Mouse (Mus musculus) skeletal muscle tissue, adult 2 months (tissue): ENCODE measurements around the gene Slc17a9.

Source experiments
- DNase-seq: peaks from one replicate; pipeline ENCODE4 v3.0.0-alpha.2; 2012; ENCODE audit warnings: low read depth, low spot score

Gene Slc17a9

DNA sequence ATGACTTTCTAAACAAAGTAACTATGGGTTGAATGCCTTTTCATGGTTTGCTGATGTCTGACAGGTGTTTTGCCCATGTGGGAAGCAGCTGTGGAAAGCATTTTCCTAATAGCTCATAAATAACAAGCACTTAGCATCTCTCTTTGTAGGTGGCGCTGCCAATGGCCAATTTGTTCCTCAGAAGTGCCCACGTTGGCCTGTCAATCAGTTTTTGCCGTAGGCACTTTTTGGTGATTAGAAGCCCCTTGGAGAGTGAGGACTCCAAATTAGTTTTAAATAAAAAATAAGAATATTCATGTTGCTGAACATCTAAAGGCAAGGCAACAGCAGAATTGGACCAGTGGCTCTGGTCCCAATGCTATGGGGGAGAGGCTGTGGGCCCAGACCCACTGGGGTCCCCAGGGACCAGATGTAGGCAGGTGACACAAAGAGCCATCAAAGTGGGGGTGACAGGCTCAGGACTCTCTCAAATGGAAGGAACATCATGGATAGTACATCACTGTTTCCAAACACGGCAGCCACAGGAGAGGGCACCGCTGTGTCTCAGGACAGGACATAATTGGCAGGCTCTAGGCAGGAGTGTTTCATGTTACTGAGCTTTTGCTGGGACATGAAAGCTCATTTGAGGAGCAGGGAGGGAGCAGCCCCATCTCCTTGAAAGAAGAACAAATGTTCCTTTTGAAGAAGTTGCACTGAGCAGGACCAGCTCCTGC lies 30.1 kb downstream of the Slc17a9 start:
- DNase-seq, result no peak

DNA sequence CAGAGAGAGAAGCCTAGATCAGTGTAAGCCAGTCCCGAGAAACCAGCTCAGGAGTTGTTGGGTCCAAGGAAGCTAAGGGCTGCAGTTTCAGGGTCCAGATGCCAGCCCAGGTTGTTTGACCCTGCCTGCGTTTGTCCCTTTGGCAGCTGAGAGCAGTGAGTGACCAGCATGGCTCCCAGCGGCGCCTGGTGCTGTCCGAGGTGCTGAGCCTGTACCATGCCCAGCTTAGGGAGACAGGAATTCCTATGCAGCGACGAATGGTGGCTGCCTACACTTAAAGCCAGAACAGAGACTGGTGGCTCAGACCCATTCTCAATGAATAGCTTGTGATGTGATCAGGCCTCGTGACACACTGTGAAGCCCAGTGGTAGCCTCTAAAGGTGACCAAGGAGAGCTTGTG lies 30.8 kb downstream of the Slc17a9 start:
- DNase-seq, result no peak

DNA sequence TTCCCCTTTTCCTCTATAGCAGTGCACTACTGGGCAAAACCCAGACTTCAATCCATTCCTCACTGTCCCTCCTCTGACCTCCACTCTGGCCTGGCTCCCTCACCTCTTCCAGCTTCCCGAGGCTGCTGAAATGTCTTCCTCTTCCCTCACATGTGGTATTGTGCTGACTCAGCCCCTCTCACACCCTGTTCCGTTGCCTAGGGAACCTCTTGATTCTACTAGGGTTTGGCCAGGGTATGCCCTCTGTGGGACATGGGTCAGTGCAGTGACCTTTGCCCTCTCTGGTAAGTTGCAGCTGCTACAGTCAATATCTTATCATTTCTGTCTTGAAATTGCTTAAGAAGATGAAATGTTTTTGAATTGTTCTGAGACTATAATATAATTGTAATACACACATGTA lies 31.7 kb downstream of the Slc17a9 start:
- no peak for DNase-seq

DNA sequence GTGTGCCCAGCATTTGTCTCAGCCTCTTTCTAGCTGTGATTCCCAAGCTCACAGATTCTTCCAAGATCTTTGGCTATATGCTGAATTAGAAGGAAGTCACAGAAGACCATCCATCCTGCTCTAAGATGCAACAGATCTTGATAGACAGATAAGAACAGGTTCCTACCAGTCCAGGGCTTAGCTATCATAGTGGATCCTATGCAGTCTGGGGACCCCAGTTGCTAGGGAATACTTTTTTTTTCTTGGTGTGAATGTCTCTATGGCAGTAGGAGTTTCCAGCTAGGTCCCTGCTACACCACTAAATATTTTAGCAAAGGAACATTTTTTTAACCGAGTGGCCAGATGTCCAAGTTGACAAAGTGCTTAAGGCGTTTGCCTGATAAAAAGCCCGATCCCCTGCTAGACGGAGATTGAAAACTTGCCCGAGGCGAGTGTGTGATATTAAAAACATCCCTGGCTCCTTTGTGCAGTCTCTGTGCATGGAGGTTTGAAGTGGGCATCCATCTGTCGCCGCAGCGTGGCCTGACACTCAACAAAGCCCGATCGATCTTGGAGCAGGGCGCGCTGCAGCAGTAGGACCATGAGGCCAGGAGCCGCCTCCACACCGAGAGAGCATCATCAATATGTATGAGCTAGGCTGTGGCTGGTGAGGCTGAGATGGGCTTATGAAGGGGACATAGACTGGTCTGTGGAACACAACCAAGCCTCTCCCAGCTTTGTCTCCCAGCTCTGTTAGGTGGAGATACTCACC lies 33.6 kb downstream of the Slc17a9 start:
- no peak for DNase-seq

DNA sequence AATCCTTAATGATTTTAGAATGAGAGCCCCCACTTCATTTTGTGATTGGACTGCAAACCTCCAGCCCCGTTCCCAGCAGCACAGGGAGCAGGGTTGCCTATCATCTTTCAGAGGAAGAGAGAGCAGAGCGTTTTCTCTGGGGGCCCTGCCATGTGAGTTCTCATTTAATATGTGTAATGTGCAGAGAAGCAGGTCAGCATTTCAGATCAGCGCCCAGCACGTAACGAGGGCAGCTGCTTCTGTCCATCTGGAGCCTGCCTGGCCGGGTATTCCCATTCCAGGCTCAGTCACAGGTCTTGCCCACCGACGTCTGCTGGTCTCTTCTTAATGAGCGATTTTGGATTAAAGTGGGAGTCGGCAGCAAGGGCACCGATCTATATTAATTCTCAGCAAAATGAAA lies 39.9 kb downstream of the Slc17a9 start:
- peak; percentile 17 for DNase-seq

DNA sequence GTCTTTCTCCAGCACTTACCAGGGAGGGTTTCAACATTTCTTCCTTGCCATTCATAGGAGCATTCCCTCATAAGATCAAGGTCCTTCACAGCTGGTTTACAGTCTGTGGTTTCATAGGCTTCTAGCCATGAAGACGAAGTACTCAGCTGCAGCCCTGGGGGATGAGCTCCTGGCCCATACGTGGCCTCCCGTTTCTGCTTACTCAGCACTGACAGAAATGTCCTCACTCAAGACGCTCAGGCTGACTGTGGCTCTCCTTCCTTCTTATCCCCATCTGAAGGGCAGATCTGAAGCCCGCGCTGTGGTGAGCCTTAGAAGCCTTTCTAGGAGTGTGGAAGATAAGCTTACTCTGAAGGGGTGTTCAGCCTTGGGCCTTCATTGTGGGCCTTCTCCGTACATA lies 40.6 kb downstream of the Slc17a9 start:
- no peak for DNase-seq

DNA sequence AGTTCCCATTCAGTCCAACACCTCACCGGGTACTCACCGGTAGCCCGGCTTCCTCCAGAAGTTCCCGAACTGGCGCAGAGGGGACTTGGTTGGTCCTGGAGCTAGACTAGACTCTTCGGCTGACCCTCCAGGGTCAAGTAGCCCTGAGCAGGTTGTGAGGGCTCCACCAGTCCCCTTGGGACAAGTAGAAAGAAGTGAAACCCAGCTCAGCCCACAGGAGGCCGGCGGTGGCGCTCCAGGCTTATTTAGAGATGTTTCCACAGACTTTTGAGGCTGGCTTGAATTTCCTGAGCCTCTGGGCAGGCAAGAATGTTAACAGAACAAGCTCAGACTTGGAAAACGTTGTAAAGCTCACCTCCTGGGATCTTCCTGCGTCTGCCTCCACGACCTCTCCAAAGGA lies 50.2 kb downstream of the Slc17a9 start:
- DNase-seq, result no peak

DNA sequence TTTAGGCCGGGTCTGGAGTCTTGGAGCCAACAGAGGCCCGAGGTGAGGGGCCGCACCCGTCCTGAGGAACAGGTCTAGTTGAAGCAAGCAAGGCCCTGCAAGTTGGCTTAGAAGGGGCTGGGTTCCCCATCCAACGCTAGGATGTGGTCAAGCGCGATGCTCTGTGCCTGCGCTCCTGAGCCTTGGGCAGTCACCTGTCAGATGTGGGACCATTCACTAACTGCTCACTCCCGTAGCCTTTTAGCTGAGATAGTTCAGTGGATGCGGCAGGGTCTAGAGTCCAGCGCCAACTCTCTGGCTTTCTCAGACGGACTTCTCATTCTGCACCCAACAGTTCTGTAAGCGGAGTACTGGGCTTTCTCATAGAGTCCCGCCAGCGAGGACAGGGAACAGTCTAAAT lies 50.6 kb downstream of the Slc17a9 start:
- no peak for DNase-seq

DNA sequence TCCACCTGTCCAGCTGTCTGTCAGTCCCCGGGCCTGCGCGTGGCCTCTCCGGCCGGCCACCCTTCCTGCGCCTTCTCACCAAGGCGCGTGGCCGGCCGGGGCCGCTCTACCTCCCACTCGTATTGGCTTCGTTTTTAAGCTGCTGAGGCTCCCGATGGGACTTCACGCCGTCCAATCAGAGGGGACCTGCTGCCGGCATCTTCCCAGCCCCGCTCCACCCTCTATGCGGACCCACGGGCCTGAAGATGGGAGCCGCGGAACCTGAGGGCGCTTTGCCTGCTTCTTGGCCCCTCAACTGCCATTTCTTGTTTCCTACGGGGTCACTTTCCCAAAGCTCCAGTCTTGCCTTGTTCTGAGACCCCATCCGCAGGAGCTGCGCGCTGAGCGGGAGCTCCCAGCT lies 51.7 kb downstream of the Slc17a9 start, which contains the start of gene Bhlhe23:
Gene Bhlhe23 (minus strand): TSS at position 108 of the 400 bp plus-strand sequence.
- no peak for DNase-seq

DNA sequence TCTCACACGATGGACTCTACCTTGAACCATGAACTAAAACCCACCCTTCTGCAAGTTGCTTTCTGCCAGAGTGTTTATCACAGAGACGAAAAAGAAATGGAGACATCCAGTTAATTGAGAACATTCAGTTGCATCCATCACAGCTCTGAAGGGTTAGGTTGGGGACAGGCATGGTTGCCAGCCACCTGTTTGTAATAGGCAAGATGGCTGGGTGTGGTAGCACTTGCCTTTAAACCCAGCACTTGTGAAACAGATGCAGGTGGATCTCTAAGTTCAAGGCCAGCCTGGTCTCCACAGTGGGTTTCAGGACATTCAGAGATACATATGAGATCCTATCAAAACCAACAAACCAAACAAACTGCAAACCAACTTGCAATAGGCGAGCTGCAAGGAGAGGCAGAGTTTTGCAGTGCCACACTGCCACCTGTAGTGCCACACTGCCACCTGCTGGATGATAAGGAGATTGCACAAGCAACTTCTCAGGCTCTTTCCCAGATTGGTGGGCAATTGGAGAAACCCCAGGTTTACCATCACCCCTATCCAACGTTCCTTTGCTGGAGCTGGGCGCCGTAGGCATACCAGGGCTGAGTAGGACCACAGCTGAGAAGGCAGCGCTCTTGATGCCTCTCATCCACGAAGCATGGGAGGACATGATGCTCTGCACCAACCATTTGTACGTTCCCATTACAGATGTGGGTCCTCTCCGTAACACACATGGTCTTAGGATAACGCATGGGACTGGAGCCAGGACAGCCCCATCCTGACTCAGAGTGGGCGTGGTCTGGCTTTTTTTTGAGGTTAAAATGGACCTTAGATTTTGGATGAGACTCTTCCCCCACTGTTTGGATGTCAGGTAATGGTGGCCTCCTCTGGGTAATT lies 54.4 kb downstream of the Slc17a9 start:
- peak; percentile 45 for DNase-seq

DNA sequence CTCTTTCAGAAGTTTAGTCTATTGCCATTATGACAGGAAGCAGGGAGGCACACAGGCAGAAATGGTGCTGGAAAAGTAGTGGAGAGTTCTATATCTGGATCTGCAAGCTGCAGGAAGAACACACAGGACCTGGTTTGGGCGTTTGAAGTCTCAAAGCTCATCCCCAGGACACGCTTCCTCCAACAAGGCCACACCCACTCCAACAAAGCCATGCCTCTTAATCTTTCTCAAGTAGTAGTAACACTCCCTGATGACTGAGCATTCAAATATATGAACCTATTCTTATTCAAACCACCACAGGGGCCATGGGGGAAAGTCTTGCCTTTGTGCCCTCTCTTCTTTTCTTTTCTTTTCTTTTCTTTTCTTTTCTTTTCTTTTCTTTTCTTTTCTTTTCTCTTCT lies 55.2 kb downstream of the Slc17a9 start:
- DNase-seq, result no peak

DNA sequence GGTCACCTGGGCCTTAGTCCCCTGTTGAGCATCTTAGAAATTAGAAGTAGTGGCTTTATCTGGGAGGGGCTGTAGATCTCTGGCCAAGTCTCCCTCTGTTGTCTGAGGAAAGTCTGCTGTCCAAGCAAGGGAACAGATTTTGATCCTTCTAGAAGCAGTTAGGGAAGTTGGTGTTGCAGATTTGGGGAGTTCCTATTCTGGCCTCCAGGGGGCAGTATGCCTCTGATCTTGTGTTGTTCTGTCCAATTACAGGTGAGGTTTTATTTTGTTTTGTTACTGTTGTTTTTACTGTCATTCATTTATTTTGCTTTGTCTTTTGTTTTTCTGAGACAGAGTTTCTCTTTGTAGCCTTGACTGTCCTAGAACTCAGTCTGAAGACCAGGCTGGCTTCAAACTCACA lies 61.7 kb downstream of the Slc17a9 start:
- DNase-seq, result no peak

DNA sequence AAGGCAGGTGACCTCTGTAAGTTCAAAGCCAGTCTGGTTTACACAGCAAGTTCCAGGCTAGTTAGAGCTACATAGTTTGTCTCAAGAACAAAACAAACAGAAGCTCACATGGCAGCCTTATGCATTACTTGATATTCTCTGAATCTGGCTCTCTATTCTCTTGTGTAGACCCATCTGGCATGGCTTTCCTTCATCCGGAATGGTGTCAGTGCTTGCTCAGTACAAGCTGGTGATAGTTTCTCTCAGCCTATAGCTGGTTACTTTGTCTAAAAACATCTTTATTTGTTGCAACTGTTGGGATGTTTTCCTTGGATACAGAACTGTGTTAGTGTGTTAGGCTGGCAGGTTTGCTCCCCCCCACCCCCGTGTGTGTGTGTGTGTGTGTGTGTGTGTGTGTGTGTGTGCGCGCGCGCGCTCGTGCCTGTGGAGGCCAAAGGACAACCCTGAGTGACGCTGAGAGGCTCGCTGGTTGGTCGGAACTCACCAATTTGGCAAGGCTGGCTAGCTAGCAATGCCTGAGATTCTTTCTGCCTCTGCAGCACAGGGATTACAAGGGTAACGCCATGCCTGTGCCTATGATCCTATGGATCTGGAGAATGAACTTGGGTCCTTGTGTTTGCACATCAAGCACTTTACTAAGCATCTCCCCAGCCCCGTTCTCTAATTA lies 62.6 kb downstream of the Slc17a9 start:
- DNase-seq, result no peak

DNA sequence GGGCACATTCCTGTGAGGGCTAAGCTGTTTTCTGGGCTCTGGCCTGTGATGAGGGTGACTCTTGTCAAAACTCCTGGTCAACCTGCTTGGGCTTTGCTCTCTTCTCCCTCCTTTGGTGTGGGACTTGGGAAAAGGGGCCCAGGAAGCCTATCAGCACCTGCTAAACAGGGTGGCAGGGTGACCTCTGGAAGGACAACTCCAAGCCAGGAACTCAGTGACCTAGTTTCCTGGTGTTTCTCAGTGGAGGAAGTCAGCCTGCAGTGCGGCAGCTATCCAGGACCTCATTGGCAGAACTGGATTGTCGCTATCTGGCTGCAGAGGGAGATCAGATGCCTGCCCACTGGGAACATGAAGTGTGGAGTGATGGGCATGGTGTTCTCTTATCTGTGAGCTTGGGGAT lies 63.3 kb downstream of the Slc17a9 start:
- DNase-seq, result no peak

DNA sequence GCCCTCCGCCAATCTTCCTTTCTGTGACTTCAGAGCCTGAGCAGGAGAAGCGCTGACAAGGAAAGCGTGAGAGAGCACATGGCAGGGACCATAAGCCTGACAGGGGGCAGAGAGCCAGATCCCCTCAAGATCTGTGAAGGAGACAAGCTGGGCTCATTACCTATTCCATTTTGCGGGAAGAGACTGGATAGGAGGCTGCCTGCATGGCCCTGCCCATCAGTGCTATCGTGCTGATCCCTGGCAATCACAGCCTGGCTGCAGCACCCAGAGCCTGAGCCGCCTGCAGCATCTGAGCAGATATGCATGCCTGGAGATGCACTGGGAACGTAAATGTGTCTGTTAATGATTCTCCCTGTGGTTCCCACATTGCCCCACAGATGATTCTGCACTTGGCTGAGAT lies 63.8 kb downstream of the Slc17a9 start:
- DNase-seq, result no peak

DNA sequence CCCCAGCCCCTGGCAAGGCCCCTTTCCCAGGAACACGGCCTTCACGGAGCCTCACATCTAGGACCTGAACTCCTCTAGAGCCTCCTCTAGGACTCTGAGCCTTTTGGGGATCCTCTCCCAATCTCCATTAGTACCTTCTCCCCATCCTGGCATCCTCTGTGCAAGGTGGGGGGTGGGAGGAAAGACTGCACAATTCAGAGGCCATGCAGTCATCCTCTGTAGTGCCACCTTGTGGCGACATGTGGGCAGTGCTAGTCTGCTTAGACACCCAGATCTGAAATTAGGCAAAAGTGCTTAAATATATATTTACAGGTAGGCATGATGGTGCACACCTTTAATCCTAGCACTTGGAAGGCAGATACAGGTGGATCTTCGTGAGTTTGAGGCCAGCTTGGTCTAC lies 66.6 kb downstream of the Slc17a9 start:
- no peak for DNase-seq
